In genomic region chr12:21145050-21145449, GRCm38 (mm10) we compare ENCODE assay signal across 14 mouse cellular contexts.
DNase-seq lines count a peak whose midpoint lies in the region; ATAC-seq lines count a peak whose summit lies in the region.
"Had no signal": no experiment of that assay in that cellular context is flagged by ENCODE, and none has a peak within 500 bp of the region (broad histone marks: within the 10 kb centered on the region; RNA-seq: fewer than 3 reads in every experiment).

No protein-coding gene starts in this region.

- H3K9me3 ChIP-seq in heart, embryonic 12.5 days (replicated peaks), result no peaks in the 10 kb centered on the region
- no peaks in the 10 kb centered on the region for H3K9me3 ChIP-seq in forebrain, embryonic 12.5 days

- no peak overlapping the region for H3K27ac ChIP-seq in heart, embryonic 12.5 days (ENCODE audit: poor library complexity, severe bottlenecking)
- no peak overlapping the region for H3K27ac ChIP-seq in forebrain, embryonic 12.5 days

- ATAC-seq in heart, embryonic 12.5 days (ENCODE audit: insufficient number of reproducible peaks, low FRiP score), result no peak
- ATAC-seq in granulocyte monocyte progenitor cell, adult 5-6 weeks (replicated peaks; ENCODE audit: poor library complexity, severe bottlenecking), result peak; percentile 40; the same call in 1 of the 2 replicates
- peak; percentile 10 for ATAC-seq in megakaryocyte progenitor cell, adult 5-6 weeks (replicated peaks; ENCODE audit: poor library complexity)
- ATAC-seq in forebrain, embryonic 12.5 days (ENCODE audit: low FRiP score), result no peak
- ATAC-seq in monocyte, adult 5-6 weeks (replicated peaks; ENCODE audit: insufficient number of reproducible peaks, low FRiP score, low TSS enrichment, poor library complexity, severe bottlenecking), result no peak

- no peak overlapping the region for H3K4me3 ChIP-seq in heart, embryonic 12.5 days
- H3K4me3 ChIP-seq in forebrain, embryonic 12.5 days (replicated peaks), result no peak overlapping the region

- no peak overlapping the region for H3K4me2 ChIP-seq in heart, embryonic 12.5 days
- no peak overlapping the region for H3K4me2 ChIP-seq in forebrain, embryonic 12.5 days
- H3K4me2 ChIP-seq: midbrain, embryonic 11.5 days had no signal

- H3K4me1 ChIP-seq in heart, embryonic 12.5 days (replicated peaks), result peaks cover 42% of the 10 kb centered on the region
- peaks cover 12% of the 10 kb centered on the region for H3K4me1 ChIP-seq in forebrain, embryonic 12.5 days

- peak; percentile 90 for DNase-seq in heart, adult 11 months
- peak; percentile 52 for DNase-seq in 3T3-L1 (ENCODE audit: low read depth, low spot score)
- DNase-seq in layer of hippocampus, adult 8-10 months (ENCODE audit: low spot score in 2 of 2), result no peak
- DNase-seq: adrenal gland, adult 8-10 months; cerebellum, postnatal 10 days; heart, postnatal 36 days; kidney, postnatal 4 days; right cerebral cortex, postnatal 25 days had no signal

- no peaks in the 10 kb centered on the region for H3K27me3 ChIP-seq in heart, embryonic 12.5 days (replicated peaks)
- H3K27me3 ChIP-seq in forebrain, embryonic 12.5 days, result no peaks in the 10 kb centered on the region

- 80% methylated on average over 5 of the region's 5 CpGs for WGBS in heart, embryonic 12.5 days
- WGBS in forebrain, embryonic 12.5 days, result 86% methylated on average over 5 of the region's 5 CpGs

- no peak overlapping the region for H3K9ac ChIP-seq in heart, embryonic 12.5 days
- H3K9ac ChIP-seq in forebrain, embryonic 12.5 days, result no peak overlapping the region

- no peaks in the 10 kb centered on the region; the same call in 1 of the 2 replicates for H3K36me3 ChIP-seq in heart, embryonic 12.5 days
- H3K36me3 ChIP-seq in forebrain, embryonic 12.5 days (replicated peaks), result peaks cover 3% of the 10 kb centered on the region

Comparison
In these comparisons a context has a peak if more than half of its experiments do, and no peak if none do; other contexts are left out.
1. DNase-seq: peak in heart, adult 11 months (single experiment) and 3T3-L1 (single experiment); none in layer of hippocampus, adult 8-10 months (0 of 2).
2. ATAC-seq: peak in granulocyte monocyte progenitor cell, adult 5-6 weeks (single experiment) and megakaryocyte progenitor cell, adult 5-6 weeks (single experiment); none in heart, embryonic 12.5 days (single experiment), forebrain, embryonic 12.5 days (single experiment) and monocyte, adult 5-6 weeks (single experiment).